ENCODE assay signal across 13 mouse cellular contexts in the genomic region with DNA sequence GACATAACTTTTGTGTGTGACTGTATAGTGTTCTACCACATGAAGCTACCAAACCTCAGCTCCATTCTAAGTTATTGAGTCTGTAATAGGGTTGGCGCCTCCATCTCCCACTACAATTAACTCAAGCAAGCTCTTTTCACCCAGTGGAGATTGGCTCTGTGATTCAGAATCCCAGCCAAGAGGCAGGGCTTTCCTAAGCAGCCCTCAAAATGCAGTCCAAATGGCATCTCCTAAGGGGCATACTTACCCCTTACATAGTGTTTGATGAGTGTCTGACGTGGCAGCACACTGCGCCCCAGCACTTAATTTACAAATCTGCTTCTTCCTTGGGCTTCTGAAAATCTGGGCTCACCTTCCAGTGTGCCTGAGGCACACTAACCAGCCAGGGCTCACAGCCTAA.
"Had no signal": no experiment of that assay in that cellular context is flagged by ENCODE, and none has a peak within 500 bp of the region (broad histone marks: within the 10 kb centered on the region; RNA-seq: fewer than 3 reads in every experiment).

No protein-coding gene starts in this region.

- H3K4me2 ChIP-seq: limb, embryonic 13.5 days; neural tube, embryonic 15.5 days had no signal

- H3K27me3 ChIP-seq: limb, embryonic 13.5 days; neural tube, embryonic 15.5 days had no signal

- DNase-seq: kidney, postnatal 4 days; left cerebral cortex, postnatal 4 days; lung, adult 18-20 months; right cerebral cortex, adult 18-20 months; right cerebral cortex, postnatal 25 days; thymus, postnatal 4 days had no signal

- H3K36me3 ChIP-seq: limb, embryonic 13.5 days; neural tube, embryonic 15.5 days had no signal

- H3K27ac ChIP-seq: kidney, postnatal 0 days; layer of hippocampus, adult 2 months; limb, embryonic 13.5 days; liver, embryonic 14.5 days; neural tube, embryonic 15.5 days; stomach, postnatal 0 days had no signal

- H3K9me3 ChIP-seq: limb, embryonic 13.5 days; neural tube, embryonic 15.5 days had no signal

- H3K9ac ChIP-seq: limb, embryonic 13.5 days; liver, embryonic 14.5 days; neural tube, embryonic 15.5 days had no signal

- H3K4me1 ChIP-seq: limb, embryonic 13.5 days; neural tube, embryonic 15.5 days had no signal

- H3K4me3 ChIP-seq: layer of hippocampus, adult 2 months; limb, embryonic 13.5 days; myocyte; neural tube, embryonic 15.5 days had no signal
